In genomic region chr8:8653906-8654489, GRCm38 (mm10) we compare ENCODE assay signal across 12 mouse cellular contexts. TPM values are rescaled to one million over a fixed set of nuclear protein-coding genes. Genes with fewer than 3 reads are reported as not detected.
A peak's percentile ranks its signal among the peaks of the same experiment; 100 is the strongest.
DNase-seq lines count a peak whose midpoint lies in the region; ATAC-seq and TF ChIP-seq lines count a peak whose summit lies in the region.
"Had no signal": no experiment of that assay in that cellular context is flagged by ENCODE, and none has a peak within 500 bp of the region (broad histone marks: within the 10 kb centered on the region; RNA-seq: fewer than 3 reads in every experiment).

No protein-coding gene starts in this region.

- ATAC-seq in kidney, embryonic 14.5 days (ENCODE audit: low FRiP score, low TSS enrichment), result no peak
- no peak for ATAC-seq in embryonic facial prominence, embryonic 12.5 days (ENCODE audit: insufficient number of reproducible peaks, insufficient read depth, low FRiP score, low TSS enrichment)
- no peak for ATAC-seq in hindbrain, embryonic 13.5 days (ENCODE audit: low FRiP score)
- ATAC-seq in midbrain, postnatal 0 days (ENCODE audit: low FRiP score), result no peak
- no peak for ATAC-seq in erythroid progenitor cell, adult 5-6 weeks (replicated peaks; ENCODE audit: low FRiP score, poor library complexity, severe bottlenecking)

- H3K9ac ChIP-seq in kidney, embryonic 14.5 days (ENCODE audit: low read depth, low read length), result no peak overlapping the region
- H3K9ac ChIP-seq in embryonic facial prominence, embryonic 12.5 days, result no peak overlapping the region
- peak overlapping the region; percentile 99 for H3K9ac ChIP-seq in hindbrain, embryonic 13.5 days
- peak overlapping the region; percentile 29 for H3K9ac ChIP-seq in midbrain, postnatal 0 days (replicated peaks; ENCODE audit: low read length, poor library complexity, severe bottlenecking)
- H3K9ac ChIP-seq: liver, embryonic 15.5 days had no signal

- H3K4me2 ChIP-seq in kidney, embryonic 14.5 days (replicated peaks; ENCODE audit: low read depth, low read length), result peak overlapping the region; percentile 17; the same call in 1 of the 2 replicates
- H3K4me2 ChIP-seq in embryonic facial prominence, embryonic 12.5 days (replicated peaks), result peak overlapping the region; percentile 83
- peak overlapping the region; percentile 75 for H3K4me2 ChIP-seq in hindbrain, embryonic 13.5 days
- H3K4me2 ChIP-seq in midbrain, postnatal 0 days (ENCODE audit: low read depth, low read length, poor library complexity, severe bottlenecking), result peak overlapping the region; percentile 18; the same call in 1 of the 2 replicates
- H3K4me2 ChIP-seq: liver, embryonic 15.5 days had no signal

- H3K4me1 ChIP-seq in kidney, embryonic 14.5 days (ENCODE audit: control insufficient read depth, insufficient read depth, low read length), result peaks cover 16% of the 10 kb centered on the region; the same call in 1 of the 2 replicates
- peaks cover 65% of the 10 kb centered on the region for H3K4me1 ChIP-seq in embryonic facial prominence, embryonic 12.5 days
- H3K4me1 ChIP-seq in hindbrain, embryonic 13.5 days (replicated peaks), result peaks cover 93% of the 10 kb centered on the region
- H3K4me1 ChIP-seq in midbrain, postnatal 0 days (ENCODE audit: insufficient read depth, low read length), result peaks cover 24% of the 10 kb centered on the region
- H3K4me1 ChIP-seq: liver, embryonic 15.5 days had no signal

- TF ChIP-seq CTCF in midbrain, postnatal 0 days (IDR thresholded peaks at IDR 0.05), result no peak

- 34% methylated on average over 12 of the region's 12 CpGs for WGBS in kidney, embryonic 14.5 days
- WGBS in embryonic facial prominence, embryonic 12.5 days, result 61% methylated on average over 12 of the region's 12 CpGs
- WGBS in hindbrain, embryonic 13.5 days, result 16% methylated on average over 12 of the region's 12 CpGs
- 37% methylated on average over 12 of the region's 12 CpGs for WGBS in midbrain, postnatal 0 days

- no peak overlapping the region for H3K4me3 ChIP-seq in kidney, embryonic 14.5 days (ENCODE audit: low read length)
- peak overlapping the region; percentile 3; the same call in 1 of the 2 replicates for H3K4me3 ChIP-seq in embryonic facial prominence, embryonic 12.5 days
- peak overlapping the region; percentile 96 for H3K4me3 ChIP-seq in hindbrain, embryonic 13.5 days
- 0 out of 2 replicates have a peak overlapping the region, but pooled peaks have one; percentile 7 for H3K4me3 ChIP-seq in midbrain, postnatal 0 days (ENCODE audit: low read depth, low read length)
- H3K4me3 ChIP-seq: liver, embryonic 15.5 days had no signal

- no peaks in the 10 kb centered on the region for H3K9me3 ChIP-seq in kidney, embryonic 14.5 days (ENCODE audit: control insufficient read depth, low read length)
- no peaks in the 10 kb centered on the region for H3K9me3 ChIP-seq in embryonic facial prominence, embryonic 12.5 days
- no peaks in the 10 kb centered on the region for H3K9me3 ChIP-seq in hindbrain, embryonic 13.5 days
- no peaks in the 10 kb centered on the region for H3K9me3 ChIP-seq in midbrain, postnatal 0 days (ENCODE audit: low read length)
- H3K9me3 ChIP-seq: liver, embryonic 15.5 days had no signal

- 0 out of 2 replicates have a peak, but pooled peaks cover 4% of the 10 kb centered on the region for H3K27me3 ChIP-seq in kidney, embryonic 14.5 days (ENCODE audit: control insufficient read depth, insufficient read depth, low read length)
- H3K27me3 ChIP-seq in embryonic facial prominence, embryonic 12.5 days, result no peaks in the 10 kb centered on the region
- no peaks in the 10 kb centered on the region for H3K27me3 ChIP-seq in hindbrain, embryonic 13.5 days
- no peaks in the 10 kb centered on the region for H3K27me3 ChIP-seq in midbrain, postnatal 0 days (ENCODE audit: insufficient read depth, low read length)

- H3K36me3 ChIP-seq in kidney, embryonic 14.5 days (ENCODE audit: control insufficient read depth, insufficient read depth, low read length), result no peaks in the 10 kb centered on the region
- H3K36me3 ChIP-seq in embryonic facial prominence, embryonic 12.5 days, result peaks cover 7% of the 10 kb centered on the region; the same call in 1 of the 2 replicates
- H3K36me3 ChIP-seq in hindbrain, embryonic 13.5 days, result peaks cover 6% of the 10 kb centered on the region
- H3K36me3 ChIP-seq in midbrain, postnatal 0 days (ENCODE audit: insufficient read depth, low read length), result no peaks in the 10 kb centered on the region
- H3K36me3 ChIP-seq: liver, embryonic 15.5 days had no signal

- no peak for DNase-seq in kidney, postnatal 25 days
- peak; percentile 24 for DNase-seq in midbrain, postnatal 0 days (ENCODE audit: low spot score)
- DNase-seq in thymus, postnatal 25 days, result no peak
- DNase-seq in frontal cortex, postnatal 10 days (ENCODE audit: low spot score in 2 of 2), result no peak
- DNase-seq: adrenal gland, postnatal 10 days; cerebellum, postnatal 14 days; heart, postnatal 4 days had no signal

- H3K27ac ChIP-seq in kidney, embryonic 14.5 days (ENCODE audit: low read depth, low read length), result no peak overlapping the region
- H3K27ac ChIP-seq in embryonic facial prominence, embryonic 12.5 days, result no peak overlapping the region
- H3K27ac ChIP-seq in hindbrain, embryonic 13.5 days, result peak overlapping the region; percentile 52; the same call in 1 of the 2 replicates
- H3K27ac ChIP-seq in midbrain, postnatal 0 days (ENCODE audit: low read depth, low read length), result 0 out of 2 replicates have a peak overlapping the region, but pooled peaks have one; percentile 3
- H3K27ac ChIP-seq: liver, embryonic 15.5 days had no signal

RNA-seq across cellular contexts. Expression of gene Efnb2, which starts 7.0 kb away (rescaled TPM):
- polyA plus RNA-seq in kidney, embryonic 14.5 days (2014; fragmentation: Nextera tagmentation; extraction: Ambion mirVana), result 26.3 and 34.1 TPM in 2 replicates
- 49.4 and 51.6 TPM in 2 replicates for polyA plus RNA-seq in embryonic facial prominence, embryonic 12.5 days (2016; fragmentation: Nextera tagmentation; extraction: Ambion mirVana)
- polyA plus RNA-seq in hindbrain, embryonic 13.5 days (2015; fragmentation: Nextera tagmentation; extraction: Ambion mirVana), result 20.8 and 26.1 TPM in 2 replicates
- total RNA-seq in midbrain, postnatal 0 days (2014; rRNA removed), result 19.5 and 20.7 TPM in 2 replicates
- 6.5 and 6.8 TPM in 2 replicates for polyA plus RNA-seq in midbrain, postnatal 0 days (2015; fragmentation: Nextera tagmentation; extraction: Ambion mirVana)
- total RNA-seq in erythroid progenitor cell, adult 5-6 weeks (2015; ENCODE audit: low replicate concordance), result not detected in 2 replicates
- 3.2 TPM in 1 of 2 replicates, not detected in the other for total RNA-seq in erythroid progenitor cell, adult 5-6 weeks (2017; ENCODE audit: low replicate concordance)

RNA-seq across cellular contexts. Expression of gene Arglu1, which starts 36.3 kb away (rescaled TPM):
- 150 and 183 TPM in 2 replicates for polyA plus RNA-seq in kidney, embryonic 14.5 days (2014; fragmentation: Nextera tagmentation; extraction: Ambion mirVana)
- 209 and 217 TPM in 2 replicates for polyA plus RNA-seq in embryonic facial prominence, embryonic 12.5 days (2016; fragmentation: Nextera tagmentation; extraction: Ambion mirVana)
- polyA plus RNA-seq in hindbrain, embryonic 13.5 days (2015; fragmentation: Nextera tagmentation; extraction: Ambion mirVana), result 187 and 200 TPM in 2 replicates
- 75.5 and 109 TPM in 2 replicates for total RNA-seq in midbrain, postnatal 0 days (2014; rRNA removed)
- polyA plus RNA-seq in midbrain, postnatal 0 days (2015; fragmentation: Nextera tagmentation; extraction: Ambion mirVana), result 142 and 180 TPM in 2 replicates
- total RNA-seq in erythroid progenitor cell, adult 5-6 weeks (2015; ENCODE audit: low replicate concordance), result 60.4 and 61.3 TPM in 2 replicates
- total RNA-seq in erythroid progenitor cell, adult 5-6 weeks (2017; ENCODE audit: low replicate concordance), result 81.1 and 100 TPM in 2 replicates

Comparison
In these comparisons a context has a peak if more than half of its experiments do, and no peak if none do; other contexts are left out.
1. H3K27ac ChIP-seq: peak in hindbrain, embryonic 13.5 days (single experiment) and midbrain, postnatal 0 days (single experiment); none in kidney, embryonic 14.5 days (single experiment) and embryonic facial prominence, embryonic 12.5 days (single experiment).
2. H3K4me2 ChIP-seq: peak in every context shown above with its lines; median percentile 83 in embryonic facial prominence, embryonic 12.5 days; 75 in hindbrain, embryonic 13.5 days; 18 in midbrain, postnatal 0 days; 17 in kidney, embryonic 14.5 days.
3. H3K9ac ChIP-seq: peak in hindbrain, embryonic 13.5 days (single experiment) and midbrain, postnatal 0 days (single experiment); none in kidney, embryonic 14.5 days (single experiment) and embryonic facial prominence, embryonic 12.5 days (single experiment).